Mouse (Mus musculus) kidney, embryonic 14.5 days (tissue): ENCODE measurements at regions not wholly inside any gene's neighbourhood (a gene's known extent, or its start where the extent isn't known, plus 50 kb on each side); places are given as distances from the start of the nearest gene placed in this dataset.

Experiments
- ATAC-seq: fragments of 200-750 bp; cut with Nextera tagmentation; 2 replicates; pipeline ENCODE4 v1.8.0; 2017; ENCODE audit warnings: moderate number of reproducible peaks, mild to moderate bottlenecking, moderate TSS enrichment, moderate library complexity; ENCODE audit not compliant: low FRiP score, low TSS enrichment
- H3K27ac ChIP-seq: fragments of 300-500 bp; sonication (generic); 2 replicates; pipeline ENCODE4 v1.5.1; 2014; ENCODE audit warnings: low read depth, mild to moderate bottlenecking, low read length, moderate library complexity, mixed read lengths
- H3K27me3 ChIP-seq: fragments of 300-500 bp; sonication (generic); 2 replicates; pipeline ENCODE4 v1.6.1; 2014; ENCODE audit warnings: mild to moderate bottlenecking, low read length; ENCODE audit not compliant: control insufficient read depth, insufficient read depth
- H3K36me3 ChIP-seq: fragments of 300-500 bp; sonication (generic); 2 replicates; pipeline ENCODE4 v1.6.1; 2014; ENCODE audit warnings: low read length, mixed read lengths; ENCODE audit not compliant: control insufficient read depth, insufficient read depth
- H3K4me1 ChIP-seq: fragments of 300-500 bp; sonication (generic); 2 replicates; pipeline ENCODE4 v1.6.1; 2014; ENCODE audit warnings: low read length, mixed read lengths; ENCODE audit not compliant: control insufficient read depth, insufficient read depth
- H3K4me2 ChIP-seq: fragments of 300-500 bp; sonication (generic); replicated peaks from 2 replicates; pipeline ENCODE4 v1.6.1; 2014; ENCODE audit warnings: low read depth, mild to moderate bottlenecking, low read length
- H3K4me3 ChIP-seq: fragments of 300-500 bp; sonication (generic); 2 replicates; pipeline ENCODE4 v1.5.1; 2014; ENCODE audit warnings: mild to moderate bottlenecking, low read length
- H3K9ac ChIP-seq: fragments of 300-500 bp; sonication (generic); 2 replicates; pipeline ENCODE4 v1.6.1; 2014; ENCODE audit warnings: low read depth, mild to moderate bottlenecking, low read length, moderate library complexity
- H3K9me3 ChIP-seq: fragments of 300-500 bp; sonication (generic); 2 replicates; pipeline ENCODE4 v1.6.1; 2016; ENCODE audit warnings: low read length; ENCODE audit not compliant: control insufficient read depth
- WGBS: fragments of 180-500 bp; shearing (Covaris S2); extraction: QIAGEN DNeasy Blood & Tissue Kit; methylation state at CpG from one replicate; pipeline ENCODE4 v1.1.7; 2014; 5-methylcytosine and 5-hydroxymethylcytosine counted together

GRCm38 (mm10) chr13:97516731-97517130, 243.7 kb downstream of the Gm10260 start:
- Histone ChIP-seq H3K9me3 (no peaks in the 10 kb centered on the region), H3K27me3 (no peaks in the 10 kb centered on the region), H3K4me1 (0 out of 2 replicates have a peak, but pooled peaks cover 7% of the 10 kb centered on the region), H3K27ac (no peak overlapping the region), H3K9ac (no peak overlapping the region), H3K36me3 (no peaks in the 10 kb centered on the region), H3K4me3 (no peak overlapping the region), H3K4me2 (no peak overlapping the region)
- no peak for ATAC-seq
- WGBS = 90% methylated on average over 4 of the region's 4 CpGs

GRCm38 (mm10) chr13:97514421-97515066, 245.9 kb downstream of the Gm10260 start:
- no peak overlapping the region for H3K9ac ChIP-seq
- no peak overlapping the region; the same call in 1 of the 2 replicates for H3K4me2 ChIP-seq
- H3K4me3 ChIP-seq = no peak overlapping the region
- peak; percentile 60; the same call in 1 of the 2 replicates for ATAC-seq
- no peaks in the 10 kb centered on the region for H3K9me3 ChIP-seq
- H3K36me3 ChIP-seq = no peaks in the 10 kb centered on the region
- WGBS = 50% methylated on average over 21 of the region's 21 CpGs
- H3K27me3 ChIP-seq = no peaks in the 10 kb centered on the region
- no peak overlapping the region for H3K27ac ChIP-seq
- H3K4me1 ChIP-seq = peaks cover 20% of the 10 kb centered on the region; the same call in 1 of the 2 replicates

- no peak overlapping the region for H3K9ac ChIP-seq
- H3K36me3 ChIP-seq = no peaks in the 10 kb centered on the region
- H3K4me1 ChIP-seq = peaks cover 20% of the 10 kb centered on the region; the same call in 1 of the 2 replicates
- no peaks in the 10 kb centered on the region for H3K27me3 ChIP-seq
- WGBS = 44% methylated on average over 4 of the region's 4 CpGs
- no peak for ATAC-seq
- no peak overlapping the region for H3K27ac ChIP-seq
- no peak overlapping the region for H3K4me2 ChIP-seq
- H3K4me3 ChIP-seq = no peak overlapping the region
- no peaks in the 10 kb centered on the region for H3K9me3 ChIP-seq
These were observed 247.9 kb downstream of the Gm10260 start for GRCm38 (mm10) chr13:97512521-97512920.

GRCm38 (mm10) chr13:97510431-97511261, 249.8 kb downstream of the Gm10260 start:
- 62% methylated on average over 10 of the region's 10 CpGs for WGBS
- Histone ChIP-seq H3K4me1 (peaks cover 20% of the 10 kb centered on the region; the same call in 1 of the 2 replicates), H3K27me3 (no peaks in the 10 kb centered on the region), H3K9me3 (no peaks in the 10 kb centered on the region), H3K9ac (0 out of 2 replicates have a peak overlapping the region, but pooled peaks have one; percentile 13), H3K4me2 (no peak overlapping the region), H3K27ac (peak overlapping the region; percentile 26; the same call in 1 of the 2 replicates), H3K4me3 (no peak overlapping the region), H3K36me3 (no peaks in the 10 kb centered on the region)
- ATAC-seq = peak; percentile 29; the same call in 1 of the 2 replicates

- WGBS = 90% methylated on average over 5 of the region's 5 CpGs
- no peaks in the 10 kb centered on the region for H3K4me1 ChIP-seq
- no peaks in the 10 kb centered on the region for H3K36me3 ChIP-seq
- no peak overlapping the region for H3K9ac ChIP-seq
- H3K9me3 ChIP-seq = no peaks in the 10 kb centered on the region
- no peak overlapping the region for H3K4me3 ChIP-seq
- H3K4me2 ChIP-seq = no peak overlapping the region
- no peaks in the 10 kb centered on the region for H3K27me3 ChIP-seq
- no peak overlapping the region for H3K27ac ChIP-seq
- no peak for ATAC-seq
These were observed 255.5 kb downstream of the Gm10260 start for GRCm38 (mm10) chr13:97504949-97505348.

GRCm38 (mm10) chr13:97503955-97504739, 256.3 kb downstream of the Gm10260 start:
- H3K4me3 ChIP-seq = no peak overlapping the region
- H3K27me3 ChIP-seq = no peaks in the 10 kb centered on the region
- no peak for ATAC-seq
- no peaks in the 10 kb centered on the region for H3K36me3 ChIP-seq
- H3K4me1 ChIP-seq = no peaks in the 10 kb centered on the region
- no peak overlapping the region for H3K9ac ChIP-seq
- H3K9me3 ChIP-seq = no peaks in the 10 kb centered on the region
- 94% methylated on average over 10 of the region's 10 CpGs for WGBS
- no peak overlapping the region for H3K27ac ChIP-seq
- H3K4me2 ChIP-seq = no peak overlapping the region

- H3K4me1 ChIP-seq = no peaks in the 10 kb centered on the region
- ATAC-seq = no peak
- no peak overlapping the region for H3K27ac ChIP-seq
- H3K4me3 ChIP-seq = no peak overlapping the region
- WGBS = 81% methylated on average over 5 of the region's 5 CpGs
- no peaks in the 10 kb centered on the region for H3K36me3 ChIP-seq
- no peak overlapping the region for H3K4me2 ChIP-seq
- no peaks in the 10 kb centered on the region for H3K9me3 ChIP-seq
- H3K27me3 ChIP-seq = no peaks in the 10 kb centered on the region
- H3K9ac ChIP-seq = no peak overlapping the region
These were observed 257.0 kb downstream of the Gm10260 start for GRCm38 (mm10) chr13:97503391-97503790.

- H3K4me3 ChIP-seq = no peak overlapping the region
- no peaks in the 10 kb centered on the region for H3K4me1 ChIP-seq
- no peak overlapping the region for H3K9ac ChIP-seq
- H3K36me3 ChIP-seq = no peaks in the 10 kb centered on the region
- H3K27me3 ChIP-seq = no peaks in the 10 kb centered on the region
- ATAC-seq = no peak
- no peak overlapping the region for H3K27ac ChIP-seq
- H3K4me2 ChIP-seq = no peak overlapping the region
- H3K9me3 ChIP-seq = no peaks in the 10 kb centered on the region
- WGBS = 82% methylated on average over 8 of the region's 8 CpGs
These were observed 259.2 kb downstream of the Enc1 start for GRCm38 (mm10) chr13:97500155-97500554.
